Mouse (Mus musculus) MEL (cell line): ENCODE measurements around the gene Rnf34. TPM values are rescaled to one million over a fixed set of nuclear protein-coding genes. Genes with fewer than 3 reads are reported as not detected.

ENCODE experiments used
- DNase-seq: peaks from one replicate; pipeline ENCODE4 v3.0.0; 2011; ENCODE audit warnings: low read depth, low spot score
- H3K27ac ChIP-seq: 2 replicates; pipeline ENCODE4 v1.5.1; 2012; ENCODE audit warnings: low read depth, mild to moderate bottlenecking, control low read depth, low read length, moderate library complexity; ENCODE audit not compliant: control insufficient read depth
- H3K27me3 ChIP-seq, 2 experiments: fragments of 150-350 bp in 1 of 2; sonication (generic) in 1 of 2; 2 replicates each; pipeline ENCODE4 v1.6.1; 2012; ENCODE audit warnings: low read length in 2 of 2, mild to moderate bottlenecking in 2 of 2, improper control_type of control experiment in 1 of 2, moderate library complexity in 1 of 2; ENCODE audit not compliant: insufficient read depth in 2 of 2, control insufficient read depth in 1 of 2
- H3K36me3 ChIP-seq, 2 experiments: 2 replicates each; pipeline ENCODE4 v1.6.1; 2012 to 2014; ENCODE audit warnings: low read length in 2 of 2, improper control_type of control experiment in 1 of 2, inconsistent platforms in 1 of 2, mild to moderate bottlenecking in 1 of 2; ENCODE audit not compliant: insufficient read depth in 2 of 2, control insufficient read depth in 1 of 2
- H3K4me1 ChIP-seq, 2 experiments: fragments of 150-350 bp in 1 of 2; sonication (generic) in 1 of 2; 2 replicates each; pipeline ENCODE4 v1.6.1; 2012; ENCODE audit warnings: low read length in 2 of 2, improper control_type of control experiment in 1 of 2, mild to moderate bottlenecking in 1 of 2; ENCODE audit not compliant: insufficient read depth in 2 of 2, control insufficient read depth in 1 of 2
- H3K4me3 ChIP-seq, 2 experiments: fragments of 150-350 bp in 1 of 2; sonication (generic) in 1 of 2; 2 replicates each; pipeline ENCODE4 v1.5.1; 2012; ENCODE audit warnings: low read depth in 2 of 2, low read length in 2 of 2, mild to moderate bottlenecking in 2 of 2, moderate library complexity in 2 of 2, control low read depth in 1 of 2, improper control_type of control experiment in 1 of 2; ENCODE audit not compliant: control insufficient read depth in 1 of 2, insufficient read depth in 1 of 2
- H3K79me2 ChIP-seq: 2 replicates; pipeline ENCODE4 v1.6.1; 2012; ENCODE audit warnings: mild to moderate bottlenecking, low read length, moderate library complexity; ENCODE audit not compliant: control insufficient read depth, poor library complexity, insufficient read depth
- H3K9ac ChIP-seq: 2 replicates; pipeline ENCODE4 v1.6.1; 2012; ENCODE audit warnings: low read depth, mild to moderate bottlenecking, control low read depth, low read length, moderate library complexity; ENCODE audit not compliant: control insufficient read depth, poor library complexity, severe bottlenecking
- H3K9me3 ChIP-seq: fragments of 150-350 bp; sonication (generic); replicated peaks from 2 replicates; pipeline ENCODE4 v1.6.1; 2012; ENCODE audit warnings: mild to moderate bottlenecking, low read length, improper control_type of control experiment, moderate library complexity; ENCODE audit not compliant: insufficient read depth
- CTCF ChIP-seq, 3 experiments: IDR thresholded peaks in 2 of 3; conservative IDR thresholded peaks in 1 of 3; 2 replicates each; pipeline ENCODE4 v1.5.1; 2011 to 2012; ENCODE audit warnings: low read length in 3 of 3, low read depth in 2 of 3, mild to moderate bottlenecking in 2 of 3, improper control_type of control experiment in 1 of 3, inconsistent platforms in 1 of 3, mixed read lengths in 1 of 3, moderate library complexity in 1 of 3; ENCODE audit not compliant: control insufficient read depth in 1 of 3, insufficient read depth in 1 of 3, poor library complexity in 1 of 3, severe bottlenecking in 1 of 3
- E2F4 ChIP-seq: IDR thresholded peaks from 2 replicates; pipeline ENCODE4 v1.6.1; 2011; ENCODE audit warnings: low read depth, low read length, improper control_type of control experiment, borderline replicate concordance
- GATA1 ChIP-seq: IDR thresholded peaks from 2 replicates; pipeline ENCODE4 v1.6.1; 2011; ENCODE audit warnings: low read depth, low read length, improper control_type of control experiment
- HCFC1 ChIP-seq: IDR thresholded peaks from 2 replicates; pipeline ENCODE4 v1.6.1; 2012; ENCODE audit warnings: low read depth, mild to moderate bottlenecking, inconsistent platforms, low read length, improper control_type of control experiment, moderate library complexity
- JUND ChIP-seq: IDR thresholded peaks from 2 replicates; pipeline ENCODE4 v1.6.1; 2011; ENCODE audit warnings: low read depth, mild to moderate bottlenecking, improper control_type of control experiment, low read length
- MAFK ChIP-seq: IDR thresholded peaks from 2 replicates; pipeline ENCODE4 v1.6.1; 2011; ENCODE audit warnings: low read depth, mild to moderate bottlenecking, low read length, improper control_type of control experiment, borderline replicate concordance
- MAX ChIP-seq: IDR thresholded peaks from 2 replicates; pipeline ENCODE4 v1.6.1; 2011; ENCODE audit warnings: low read length, improper control_type of control experiment
- MAZ ChIP-seq: IDR thresholded peaks from 2 replicates; pipeline ENCODE4 v1.6.1; 2012; ENCODE audit warnings: low read depth, mild to moderate bottlenecking, inconsistent platforms, low read length, improper control_type of control experiment
- MEF2A ChIP-seq: IDR thresholded peaks from 2 replicates; pipeline ENCODE4 v1.6.1; 2014; ENCODE audit warnings: low read depth, mild to moderate bottlenecking, inconsistent platforms, low read length, improper control_type of control experiment; ENCODE audit not compliant: poor library complexity, insufficient replicate concordance, severe bottlenecking; ENCODE audit errors: extremely low read depth
- MYC ChIP-seq: IDR thresholded peaks from 2 replicates; pipeline ENCODE4 v1.6.1; 2011; ENCODE audit warnings: low read depth, mild to moderate bottlenecking, low read length, improper control_type of control experiment, moderate library complexity
- NELFE ChIP-seq: IDR thresholded peaks from 2 replicates; pipeline ENCODE4 v1.6.1; 2011; ENCODE audit warnings: low read depth, low read length, improper control_type of control experiment
- NRF1 ChIP-seq: IDR thresholded peaks from 2 replicates; pipeline ENCODE4 v1.6.1; 2014; ENCODE audit warnings: low read depth, mild to moderate bottlenecking, inconsistent platforms, low read length, improper control_type of control experiment, moderate library complexity; ENCODE audit not compliant: poor library complexity, insufficient read depth, severe bottlenecking
- RAD21 ChIP-seq: IDR thresholded peaks from 2 replicates; pipeline ENCODE4 v1.6.1; 2011; ENCODE audit warnings: mild to moderate bottlenecking, low read depth, low read length, improper control_type of control experiment
- RCOR1 ChIP-seq: IDR thresholded peaks from 2 replicates; pipeline ENCODE4 v1.6.1; 2012; ENCODE audit warnings: low read depth, mild to moderate bottlenecking, inconsistent platforms, low read length, improper control_type of control experiment
- SMC3 ChIP-seq: IDR thresholded peaks from 2 replicates; pipeline ENCODE4 v1.6.1; 2011; ENCODE audit warnings: low read depth, low read length, improper control_type of control experiment
- TAL1 ChIP-seq: IDR thresholded peaks from 2 replicates; pipeline ENCODE4 v1.6.1; 2012; ENCODE audit warnings: mild to moderate bottlenecking, inconsistent platforms, low read length, moderate library complexity, mixed read lengths
- TCF12 ChIP-seq: IDR thresholded peaks from 2 replicates; pipeline ENCODE4 v1.6.1; 2014; ENCODE audit warnings: low read depth, mild to moderate bottlenecking, inconsistent platforms, low read length, improper control_type of control experiment, moderate library complexity
- UBTF ChIP-seq: IDR thresholded peaks from 2 replicates; pipeline ENCODE4 v1.6.1; 2012; ENCODE audit warnings: low read depth, mild to moderate bottlenecking, inconsistent platforms, low read length, improper control_type of control experiment, moderate library complexity, borderline replicate concordance; ENCODE audit not compliant: insufficient read depth
- USF2 ChIP-seq, 2 experiments: IDR thresholded peaks; 2 replicates each; pipeline ENCODE4 v1.6.1; 2011 to 2012; ENCODE audit warnings: improper control_type of control experiment in 2 of 2, low read length in 2 of 2, borderline replicate concordance in 1 of 2, inconsistent platforms in 1 of 2, low read depth in 1 of 2, mild to moderate bottlenecking in 1 of 2; ENCODE audit not compliant: insufficient read depth in 1 of 2
- ZKSCAN1 ChIP-seq: IDR thresholded peaks from 2 replicates; pipeline ENCODE4 v1.6.1; 2012; ENCODE audit warnings: low read depth, mild to moderate bottlenecking, inconsistent platforms, low read length, improper control_type of control experiment, moderate library complexity
- polyA plus RNA-seq, 2 experiments: library from polyadenylated mRNA; stranded (reverse) in 1 of 2; unstranded in 1 of 2; fragments of >175 nt in 1 of 2; fragments of >200 nt in 1 of 2; gene quantifications; 2 replicates each; pipeline versions ENCODE4 v1.2.1 to v1.2.4; 2012; ENCODE audit warnings: low replicate concordance in 2 of 2, low read depth in 1 of 2; ENCODE audit not compliant: insufficient read length in 2 of 2, insufficient read depth in 1 of 2, missing spikeins in 1 of 2
- total RNA-seq: library from RNA; depleted of rRNA; stranded (reverse); fragments of 300-350 nt; gene quantifications from 2 replicates; pipeline ENCODE4 v1.2.3, GENCODE M21; 2012

The Rnf34 gene
- total and polyA plus RNA-seq, 3 experiments = 14.8 to 27.4 TPM; not detected in 1

- Histone ChIP-seq H3K27me3 (no peaks in the 10 kb centered on the region), H3K27ac (no peak overlapping the region), H3K9me3 (no peaks in the 10 kb centered on the region), H3K36me3 (peaks cover 11 to 17% of the 10 kb centered on the region in 2 experiments), H3K4me3 (no peak overlapping the region), H3K9ac (no peak overlapping the region), H3K4me1 (peaks cover 12 to 17% of the 10 kb centered on the region in 2 experiments), H3K79me2 (peaks cover 8% of the 10 kb centered on the region)
- DNase-seq = no peak
- TF ChIP-seq MAZ = no peak
- no peak for TF ChIP-seq MEF2A
- TF ChIP-seq NRF1 = no peak
- TF ChIP-seq MAX = no peak
- no peak for TF ChIP-seq MAFK
- TF ChIP-seq MYC = no peak
- TF ChIP-seq E2F4 = no peak
- no peak for TF ChIP-seq HCFC1
- no peak for TF ChIP-seq USF2 (IDR thresholded peaks at IDR 0.05; ENCODE audit: borderline replicate concordance in 1 of 2, insufficient read depth in 1 of 2, low read depth in 1 of 2, low read length in 2 of 2)
- TF ChIP-seq RAD21 = no peak
- TF ChIP-seq ZKSCAN1 = no peak
- no peak for TF ChIP-seq JUND
- no peak for TF ChIP-seq NELFE
These were observed 27.4 kb upstream of the Rnf34 start for GRCm38 (mm10) chr5:122822441-122822840.

- H3K36me3 ChIP-seq = peaks cover 2 to 17% of the 10 kb centered on the region in 2 experiments
- no peak overlapping the region for H3K4me3 ChIP-seq
- DNase-seq = peak; percentile 54
- H3K27ac ChIP-seq = no peak overlapping the region
- H3K79me2 ChIP-seq = peaks cover 8% of the 10 kb centered on the region
- no peaks in the 10 kb centered on the region for H3K9me3 ChIP-seq
- H3K4me1 ChIP-seq = peaks cover 12 to 17% of the 10 kb centered on the region in 2 experiments
- no peak overlapping the region for H3K9ac ChIP-seq
- no peaks in the 10 kb centered on the region for H3K27me3 ChIP-seq
- TF ChIP-seq HCFC1 = no peak
- TF ChIP-seq MAFK = no peak
- no peak for TF ChIP-seq TAL1
- no peak for TF ChIP-seq RCOR1
- TF ChIP-seq TCF12 = no peak
- no peak for TF ChIP-seq UBTF
- TF ChIP-seq SMC3 = peak; percentile 10; the same call in 1 of the 2 replicates
- TF ChIP-seq CTCF (IDR thresholded peaks at IDR 0.05 in 2 of 3, conservative IDR thresholded peaks at IDR 0.05 in 1 of 3; ENCODE audit: control insufficient read depth in 1 of 3, insufficient read depth in 1 of 3, low read depth in 2 of 3, low read length in 3 of 3, poor library complexity in 1 of 3, severe bottlenecking in 1 of 3) = peak in 1 of 3 experiments; percentile 34; a peak in 3 of 6 replicates
- no peak for TF ChIP-seq JUND
- TF ChIP-seq GATA1 = no peak
- TF ChIP-seq, all 39 proteins: peak for 2
These were observed 25.9 kb upstream of the Rnf34 start for GRCm38 (mm10) chr5:122823976-122824375.
